Mouse (Mus musculus) CD4-positive naive resting alpha-beta T cell, adult 76 days (primary cell): Measurements from ENCODE around the gene AI987944. TPM values are rescaled to one million over a fixed set of nuclear protein-coding genes. Genes with fewer than 3 reads are reported as not detected.

Experiments used
- total RNA-seq: library from RNA; stranded (reverse); gene quantifications from one replicate; pipeline ENCODE4 v1.2.4, GENCODE M21; 2023

AI987944 gene
- 14.5 TPM for total RNA-seq

DNA sequence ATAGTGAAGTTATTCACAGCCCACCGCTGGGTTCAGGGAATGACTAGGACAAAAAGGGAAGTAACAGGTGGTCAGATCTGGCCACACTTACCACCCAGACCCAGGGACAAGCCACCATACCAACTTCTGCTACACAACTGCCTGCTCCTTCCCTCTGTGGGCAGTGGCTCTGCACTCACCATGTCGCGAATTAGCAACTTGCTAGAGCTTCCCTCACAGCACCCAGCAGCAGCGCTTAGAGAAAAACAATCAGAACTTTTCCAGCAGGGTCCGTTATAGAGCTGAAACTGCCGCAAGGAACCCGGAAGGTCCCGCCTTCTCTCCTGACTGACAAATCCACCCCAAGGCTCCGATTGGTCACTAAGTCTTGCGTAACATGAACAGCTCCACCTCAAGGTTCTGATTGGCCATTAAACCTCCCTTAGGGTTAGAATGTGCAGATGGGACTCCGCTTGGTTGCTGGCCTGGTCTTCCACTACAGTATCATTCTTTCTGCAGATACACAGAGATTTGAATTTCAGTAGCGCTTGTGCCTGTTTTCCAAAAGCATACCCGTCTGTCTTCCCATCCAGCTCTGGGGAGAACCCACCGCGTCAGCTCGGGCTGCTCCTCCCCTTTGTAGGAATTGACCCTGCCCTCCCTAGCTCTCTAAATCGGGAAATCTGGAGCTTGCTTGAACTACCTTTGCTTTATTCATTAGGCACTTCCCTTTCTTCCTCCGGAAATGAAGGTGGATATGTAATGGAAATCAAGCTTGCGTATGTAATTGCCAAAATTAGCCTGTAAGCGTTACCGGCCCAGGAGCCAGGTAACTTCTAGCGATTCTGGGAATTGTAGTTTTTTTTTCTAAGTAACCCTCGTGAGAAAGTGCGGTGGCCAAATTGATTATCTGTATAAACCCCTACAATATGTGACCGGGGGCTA is at the start of gene AI987944:
TSS of gene AI987944 (minus strand) at position 332 of the 924 bp plus-strand sequence.

Other genes starting within 250 kb of the AI987944 start
- gene Gm5592, start 239.5 kb downstream of the AI987944 start, total RNA-seq: not detected
- not detected for gene Vmn2r57, start 55.3 kb upstream of the AI987944 start, total RNA-seq
- 1.2 TPM for gene Gm20449, start 106.0 kb upstream of the AI987944 start, total RNA-seq
- 4.7 TPM for gene AW146154, start 106.5 kb upstream of the AI987944 start, total RNA-seq
- gene Gm6871, start 180.3 kb upstream of the AI987944 start, total RNA-seq: not detected
- gene 2610021A01Rik, start 205.9 kb upstream of the AI987944 start, total RNA-seq: 31.6 TPM
- 19.1 TPM for gene Zfp788, start 239.8 kb upstream of the AI987944 start, total RNA-seq